Mouse (Mus musculus): ENCODE data around the gene Elane. TPM values are rescaled to one million over a fixed set of nuclear protein-coding genes. Genes with fewer than 3 reads are reported as not detected.

Gene Elane
- polyA plus RNA-seq, 1 experiment from 2014 or later = not detected

DNA sequence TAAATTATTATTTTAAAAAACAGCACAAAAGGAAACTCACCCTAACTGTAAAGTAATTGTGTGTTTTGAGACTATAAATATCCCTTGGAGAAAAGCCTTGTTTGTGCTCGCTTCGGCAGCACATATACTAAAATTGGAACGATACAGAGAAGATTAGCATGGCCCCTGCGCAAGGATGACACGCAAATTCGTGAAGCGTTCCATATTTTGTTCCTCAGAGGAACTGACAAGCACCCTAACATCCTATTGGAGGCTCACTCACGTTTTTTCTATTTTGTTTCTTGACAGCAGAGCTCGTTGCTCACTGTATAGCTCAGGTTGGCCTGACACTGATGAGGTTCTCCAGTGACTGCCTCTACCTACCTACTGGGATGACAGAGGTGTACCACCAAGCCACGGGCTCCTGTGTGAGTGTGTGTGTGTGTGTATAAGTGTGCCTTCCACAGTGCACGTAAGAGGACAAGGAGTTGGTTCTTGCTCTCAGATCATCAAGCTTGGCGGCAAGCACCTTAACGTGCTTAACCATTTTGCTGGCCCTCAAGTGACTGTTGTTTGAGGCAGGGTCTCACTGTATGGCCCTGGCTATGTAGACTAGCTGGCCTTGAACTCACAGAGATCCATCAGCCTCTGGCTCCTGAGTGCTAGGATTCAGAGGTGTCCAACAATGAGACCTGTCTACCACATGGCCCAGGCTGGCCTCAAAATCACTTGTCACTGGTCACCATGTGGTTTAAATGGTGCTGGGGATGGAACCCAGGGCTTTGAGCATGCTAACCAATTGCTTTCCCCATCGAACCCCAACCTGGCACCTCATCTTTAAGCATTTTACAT, 23.3 kb downstream of the Elane start:
- Histone ChIP-seq H3K27ac (replicated peaks) (peak overlapping the region; percentile 100), H3K27me3 (no peaks in the 10 kb centered on the region), H3K4me2 (peak overlapping the region; percentile 59), H3K4me1 (replicated peaks) (peaks cover 19% of the 10 kb centered on the region), H3K9ac (peak overlapping the region; percentile 96), H3K36me3 (peaks cover 24% of the 10 kb centered on the region), H3K4me3 (peak overlapping the region; percentile 92), H3K9me3 (no peaks in the 10 kb centered on the region)
- peak; percentile 53; the same call in 1 of the 2 replicates for ATAC-seq (ENCODE audit: low FRiP score, low read depth)
- WGBS = 20% methylated on average over 14 of the region's 14 CpGs

DNA sequence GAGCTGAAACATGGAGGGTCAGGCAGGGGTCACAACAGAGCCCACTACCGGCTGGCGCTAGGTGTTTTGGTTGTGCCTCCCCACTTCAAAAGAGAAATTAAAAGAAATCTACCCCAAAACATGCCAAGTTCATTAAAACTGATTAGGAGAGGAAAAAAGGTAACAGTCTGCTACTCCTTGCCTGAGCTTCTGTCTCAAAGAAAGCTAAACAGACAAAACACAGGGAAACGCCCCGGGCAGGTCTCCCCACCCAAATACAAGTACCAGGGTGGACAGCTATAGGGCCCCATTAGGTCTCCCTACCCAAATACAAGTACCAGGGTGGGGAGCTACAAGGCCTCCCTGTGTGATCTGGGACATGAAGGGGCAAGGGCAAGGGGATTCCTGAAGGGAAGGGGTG, 24.5 kb downstream of the Elane start, which contains the start of gene Gm26602:
Gm26602 (plus strand) TSS at position 301 of the 400 bp plus-strand sequence.
- Histone ChIP-seq H3K27ac (replicated peaks) (peak within 1 kb of the TSS; percentile 100), H3K4me3 (no peak within 1 kb of the TSS), H3K9me3 (no peaks in the 10 kb centered on the region), H3K4me2 (no peak within 1 kb of the TSS), H3K36me3 (peaks cover 15% of the 10 kb centered on the region; the same call in 1 of the 2 replicates), H3K27me3 (no peaks in the 10 kb centered on the region), H3K4me1 (replicated peaks) (peaks cover 31% of the 10 kb centered on the region), H3K9ac (no peak within 1 kb of the TSS)
- WGBS = 96% methylated on average over 4 of the region's 4 CpGs
- ATAC-seq (ENCODE audit: low FRiP score, low read depth) = no peak

DNA sequence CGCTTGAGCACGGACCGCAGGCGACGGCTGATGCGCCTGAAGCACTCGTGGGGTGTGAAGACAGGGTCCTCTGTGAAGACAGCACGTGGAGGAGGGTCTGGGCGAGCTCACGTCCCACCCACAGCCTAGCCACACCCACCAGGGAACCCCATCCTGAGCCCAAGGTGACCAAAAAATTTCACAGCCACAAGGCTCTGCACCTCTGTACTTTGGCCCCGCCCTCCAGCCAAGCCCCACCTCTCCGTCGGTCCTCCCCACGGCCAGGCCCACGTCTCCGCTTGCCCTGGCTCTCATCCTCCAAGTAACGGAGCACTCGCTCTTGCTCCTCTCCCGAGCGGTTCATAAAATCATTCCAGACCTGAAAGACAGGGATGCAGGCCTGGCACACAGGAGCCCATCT, 26.4 kb downstream of the Elane start:
- H3K4me1 ChIP-seq (replicated peaks) = peaks cover 44% of the 10 kb centered on the region
- no peak for ATAC-seq (ENCODE audit: low FRiP score, low read depth)
- H3K27me3 ChIP-seq = no peaks in the 10 kb centered on the region; the same call in 1 of the 2 replicates
- WGBS = 68% methylated on average over 20 of the region's 20 CpGs
- 0 out of 2 replicates have a peak, but pooled peaks cover 7% of the 10 kb centered on the region for H3K36me3 ChIP-seq
- no peaks in the 10 kb centered on the region for H3K9me3 ChIP-seq
- no peak overlapping the region for H3K4me3 ChIP-seq
- no peak overlapping the region for H3K9ac ChIP-seq
- no peak overlapping the region for H3K4me2 ChIP-seq
- no peak overlapping the region for H3K27ac ChIP-seq (replicated peaks)

DNA sequence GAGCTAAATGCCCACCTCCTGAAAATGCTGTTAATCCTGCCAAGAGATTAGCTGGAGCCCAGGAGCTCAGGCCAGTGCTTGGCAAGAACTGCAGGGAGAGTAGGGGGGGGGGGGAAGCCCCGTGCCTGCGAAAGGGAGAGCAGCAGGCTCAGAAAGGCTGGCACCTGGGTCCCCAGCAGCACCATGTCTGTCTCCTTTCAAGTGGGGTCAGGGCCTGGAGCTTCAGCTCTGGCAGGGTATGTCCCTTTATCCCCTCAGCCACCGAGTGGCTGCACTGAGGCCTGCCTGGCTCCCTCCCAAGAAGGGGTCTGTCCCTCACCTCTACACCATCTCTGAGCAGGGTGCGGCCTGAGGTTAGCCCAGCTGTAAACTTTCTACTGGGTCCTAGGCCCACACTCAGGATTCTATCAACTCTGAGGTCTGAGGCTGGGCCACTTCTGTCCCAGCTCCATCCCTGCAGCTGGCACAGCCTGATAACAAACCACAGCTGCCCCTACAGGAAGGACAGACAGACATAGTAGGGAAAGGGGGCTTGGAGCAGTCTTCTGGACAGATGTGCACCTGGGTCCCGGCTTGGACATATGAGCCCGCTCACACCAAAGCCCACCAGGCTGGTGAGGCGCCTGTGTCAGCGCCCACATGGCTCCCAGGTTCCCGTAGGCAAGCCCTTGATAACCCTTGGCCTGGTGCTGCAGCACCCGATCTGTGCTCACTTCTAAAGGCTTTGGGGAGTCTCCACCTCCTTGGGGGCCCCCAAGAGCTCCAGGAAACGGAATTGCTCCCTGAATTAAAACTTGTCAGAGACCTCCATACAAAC, 28.3 kb downstream of the Elane start:
- Histone ChIP-seq H3K36me3 (0 out of 2 replicates have a peak, but pooled peaks cover 7% of the 10 kb centered on the region), H3K27me3 (peaks cover 19% of the 10 kb centered on the region), H3K9me3 (no peaks in the 10 kb centered on the region), H3K4me3 (no peak overlapping the region), H3K4me1 (replicated peaks) (peaks cover 49% of the 10 kb centered on the region), H3K27ac (replicated peaks) (0 out of 2 replicates have a peak overlapping the region, but pooled peaks have one; percentile 10), H3K9ac (no peak overlapping the region), H3K4me2 (no peak overlapping the region)
- 70% methylated on average over 11 of the region's 11 CpGs for WGBS
- ATAC-seq (ENCODE audit: low FRiP score, low read depth) = no peak

DNA sequence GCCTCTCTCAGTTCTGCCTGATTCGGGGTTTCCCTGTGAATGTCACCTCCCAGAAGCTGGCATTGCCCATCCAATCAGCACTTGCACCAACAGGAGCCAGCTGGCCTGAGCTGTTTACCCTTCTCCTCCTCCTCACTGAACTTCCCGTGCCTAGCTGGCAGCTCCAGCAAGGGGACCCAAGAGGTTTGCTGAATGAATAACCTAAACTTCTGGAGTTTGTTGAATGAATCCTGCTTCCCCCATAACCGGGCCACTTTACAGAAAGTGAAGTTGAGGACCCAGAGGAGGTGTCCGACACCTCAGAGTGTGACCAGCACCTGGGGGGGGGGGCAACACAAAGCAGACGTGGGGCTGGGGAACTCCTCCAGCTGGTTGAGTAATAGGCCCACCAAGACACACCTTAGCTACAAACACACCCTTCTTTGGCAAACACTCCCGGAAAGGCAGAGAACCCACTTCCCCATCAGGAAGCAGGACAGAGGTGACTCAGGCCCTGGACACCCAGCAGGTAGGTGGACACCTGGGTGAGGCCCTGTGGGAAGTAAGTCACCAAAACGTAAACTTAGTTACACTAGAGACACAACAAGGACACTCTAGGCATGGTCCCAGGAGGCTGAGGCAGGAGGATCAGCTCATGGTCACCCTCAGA, 29.0 kb downstream of the Elane start:
- H3K4me1 ChIP-seq (replicated peaks) = peaks cover 45% of the 10 kb centered on the region
- no peak overlapping the region for H3K9ac ChIP-seq
- H3K9me3 ChIP-seq = no peaks in the 10 kb centered on the region
- 0 out of 2 replicates have a peak, but pooled peaks cover 7% of the 10 kb centered on the region for H3K36me3 ChIP-seq
- peak overlapping the region; percentile 79; the same call in 1 of the 2 replicates for H3K4me2 ChIP-seq
- 78% methylated on average over 7 of the region's 7 CpGs for WGBS
- peaks cover 26% of the 10 kb centered on the region for H3K27me3 ChIP-seq
- ATAC-seq (ENCODE audit: low FRiP score, low read depth) = no peak
- H3K4me3 ChIP-seq = no peak overlapping the region
- H3K27ac ChIP-seq (replicated peaks) = no peak overlapping the region

DNA sequence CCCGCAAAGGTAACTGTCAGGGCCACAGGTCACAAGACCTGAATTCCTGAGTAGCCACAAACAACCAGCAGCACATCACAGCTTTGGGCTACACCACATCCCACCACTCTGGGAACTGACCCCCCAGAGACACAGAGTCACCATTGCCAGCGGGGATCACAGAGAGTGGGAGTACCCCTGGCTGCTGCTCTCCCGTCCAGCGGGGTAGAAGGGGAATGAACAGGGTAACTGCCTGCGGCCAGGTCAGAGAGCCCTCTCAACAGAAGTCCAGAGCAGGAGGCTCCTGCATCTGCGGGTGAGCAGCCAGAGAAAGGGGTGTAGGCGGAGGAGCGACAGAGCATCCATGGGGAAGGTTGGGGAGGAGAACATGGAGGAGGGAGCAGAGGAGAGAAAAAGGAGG, 30.0 kb downstream of the Elane start:
- H3K36me3 ChIP-seq = 0 out of 2 replicates have a peak, but pooled peaks cover 2% of the 10 kb centered on the region
- 6% methylated on average over 8 of the region's 8 CpGs for WGBS
- H3K9ac ChIP-seq = peak overlapping the region; percentile 84
- ATAC-seq (ENCODE audit: low FRiP score, low read depth) = no peak
- peak overlapping the region; percentile 79 for H3K4me2 ChIP-seq
- H3K4me1 ChIP-seq (replicated peaks) = peaks cover 52% of the 10 kb centered on the region
- H3K4me3 ChIP-seq = peak overlapping the region; percentile 55
- no peaks in the 10 kb centered on the region for H3K9me3 ChIP-seq
- H3K27ac ChIP-seq (replicated peaks) = peak overlapping the region; percentile 75; the same call in 1 of the 2 replicates
- peaks cover 37% of the 10 kb centered on the region for H3K27me3 ChIP-seq

DNA sequence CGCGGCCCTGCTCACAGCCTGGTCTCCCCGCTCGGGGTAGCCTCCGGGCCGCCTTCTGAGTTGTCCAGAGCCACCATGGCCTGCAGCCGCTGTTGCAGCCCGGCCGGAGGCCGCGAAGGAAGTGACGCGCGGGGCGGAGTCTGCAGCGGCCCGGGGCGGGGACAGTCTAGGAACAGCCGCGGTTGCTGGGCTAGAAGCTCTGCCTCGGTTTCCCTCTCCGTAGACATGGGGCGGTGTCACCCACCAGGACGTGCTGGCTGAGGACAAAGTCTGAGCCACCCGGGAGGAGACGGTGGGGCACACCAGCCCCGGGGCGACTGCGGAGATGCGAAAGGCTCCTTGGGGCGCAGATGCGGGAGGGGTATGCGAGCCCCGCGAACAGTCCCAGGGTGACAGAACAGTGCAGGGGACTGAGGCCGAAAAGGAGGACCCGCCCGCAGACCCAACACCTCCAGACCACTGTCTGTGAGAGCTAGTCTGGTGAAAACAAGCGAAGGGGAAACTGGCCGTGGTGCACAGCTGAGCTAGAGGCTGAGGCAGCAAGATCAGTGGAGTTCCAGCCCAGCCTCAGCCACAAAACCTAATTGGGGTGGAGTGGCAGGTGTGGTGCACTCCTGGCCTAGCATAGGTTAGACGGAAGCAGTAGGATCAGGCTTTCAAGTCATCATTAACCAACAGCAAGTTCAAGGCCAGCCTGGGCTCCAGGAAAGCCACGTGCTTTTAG, 30.9 kb downstream of the Elane start, which contains the start of gene Kiss1r:
Kiss1r (plus strand) TSS at position 164 of the 724 bp plus-strand sequence.
- Histone ChIP-seq H3K27me3 (peaks cover 44% of the 10 kb centered on the region), H3K9me3 (no peaks in the 10 kb centered on the region), H3K4me3 (peak within 1 kb of the TSS; percentile 55), H3K9ac (peak within 1 kb of the TSS; percentile 84), H3K4me1 (replicated peaks) (peaks cover 60% of the 10 kb centered on the region), H3K36me3 (no peaks in the 10 kb centered on the region), H3K4me2 (peak within 1 kb of the TSS; percentile 79), H3K27ac (replicated peaks) (peak within 1 kb of the TSS; percentile 75)
- WGBS = 2% methylated on average over 42 of the region's 42 CpGs
- ATAC-seq (ENCODE audit: low FRiP score, low read depth) = peak; percentile 81

DNA sequence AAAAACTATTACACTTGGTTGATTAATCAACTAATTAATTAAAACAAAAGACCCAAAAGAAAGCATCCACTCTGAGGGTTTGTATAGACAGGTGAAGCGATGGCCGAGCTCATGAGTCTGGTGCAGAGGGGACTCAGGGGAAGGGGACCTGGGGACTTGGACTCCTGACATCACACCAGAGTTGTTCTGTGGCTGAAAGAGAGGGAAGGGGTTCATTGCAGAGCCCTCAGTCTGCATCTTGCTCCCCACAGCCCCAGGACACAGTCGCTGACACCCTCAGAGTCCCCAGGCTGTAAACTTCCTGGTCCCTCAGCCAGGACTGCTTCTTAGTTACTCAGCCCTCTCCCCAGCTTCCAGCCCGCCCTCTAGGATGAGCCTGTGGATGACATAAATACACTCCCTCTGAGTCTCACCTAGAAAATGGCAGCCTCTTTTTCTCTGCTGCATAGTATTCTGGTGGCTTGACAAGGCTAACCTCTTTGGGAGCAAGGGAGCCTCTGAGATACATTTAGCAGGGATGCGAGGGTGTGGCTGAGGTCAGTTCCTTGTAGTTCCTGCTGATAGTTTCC, 31.6 kb downstream of the Elane start:
- Histone ChIP-seq H3K27me3 (peaks cover 51% of the 10 kb centered on the region), H3K9me3 (no peaks in the 10 kb centered on the region), H3K4me2 (peak overlapping the region; percentile 79), H3K4me3 (peak overlapping the region; percentile 55), H3K4me1 (replicated peaks) (peaks cover 60% of the 10 kb centered on the region), H3K9ac (peak overlapping the region; percentile 84; the same call in 1 of the 2 replicates), H3K36me3 (no peaks in the 10 kb centered on the region), H3K27ac (replicated peaks) (no peak overlapping the region)
- WGBS = 70% methylated on average over 5 of the region's 5 CpGs
- ATAC-seq (ENCODE audit: low FRiP score, low read depth) = no peak

DNA sequence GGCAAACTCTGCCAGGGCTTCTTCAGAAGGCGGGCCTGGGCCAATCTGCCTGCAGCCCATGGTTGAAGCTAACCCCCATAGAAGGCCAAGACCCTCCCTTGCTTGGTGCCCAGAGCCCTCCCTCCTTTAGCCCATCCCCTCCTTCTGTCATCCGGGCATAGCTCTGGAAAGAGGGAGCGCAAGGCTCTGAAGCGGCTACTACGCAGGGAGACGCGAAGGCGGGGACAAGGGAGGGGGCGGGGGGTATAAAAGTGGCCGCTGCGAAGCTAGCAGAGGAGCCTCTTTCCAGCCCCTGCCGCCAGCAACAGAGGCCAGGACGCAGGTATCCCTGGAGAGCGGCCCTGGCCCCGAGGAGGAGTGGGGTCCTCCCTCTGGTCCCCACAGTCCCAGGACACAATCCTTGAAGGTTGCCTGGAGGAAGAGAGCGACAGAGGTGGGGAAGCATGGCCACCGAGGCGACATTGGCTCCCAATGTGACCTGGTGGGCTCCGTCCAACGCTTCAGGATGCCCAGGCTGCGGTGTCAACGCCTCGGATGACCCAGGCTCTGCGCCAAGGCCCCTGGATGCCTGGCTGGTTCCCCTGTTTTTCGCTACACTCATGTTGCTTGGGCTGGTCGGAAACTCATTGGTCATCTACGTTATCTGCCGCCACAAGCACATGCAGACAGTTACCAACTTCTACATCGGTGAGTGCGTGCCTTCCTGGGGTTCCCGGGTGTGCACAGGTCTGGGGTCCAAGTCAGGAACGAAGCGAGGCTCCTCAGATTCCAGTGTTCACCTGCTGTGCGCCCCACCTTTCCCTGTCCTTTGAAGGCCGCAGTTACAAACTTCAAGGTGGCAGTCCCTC, 32.4 kb downstream of the Elane start:
- whole genome bisulfite sequencing = 4% methylated on average over 32 of the region's 35 CpGs
- Histone ChIP-seq H3K4me3 (peak overlapping the region; percentile 12; the same call in 1 of the 2 replicates), H3K27ac (replicated peaks) (no peak overlapping the region), H3K27me3 (peaks cover 59% of the 10 kb centered on the region), H3K9ac (no peak overlapping the region), H3K9me3 (no peaks in the 10 kb centered on the region), H3K4me1 (replicated peaks) (peaks cover 60% of the 10 kb centered on the region), H3K36me3 (no peaks in the 10 kb centered on the region), H3K4me2 (peak overlapping the region; percentile 20; the same call in 1 of the 2 replicates)
- no peak for ATAC-seq (ENCODE audit: low FRiP score, low read depth)

DNA sequence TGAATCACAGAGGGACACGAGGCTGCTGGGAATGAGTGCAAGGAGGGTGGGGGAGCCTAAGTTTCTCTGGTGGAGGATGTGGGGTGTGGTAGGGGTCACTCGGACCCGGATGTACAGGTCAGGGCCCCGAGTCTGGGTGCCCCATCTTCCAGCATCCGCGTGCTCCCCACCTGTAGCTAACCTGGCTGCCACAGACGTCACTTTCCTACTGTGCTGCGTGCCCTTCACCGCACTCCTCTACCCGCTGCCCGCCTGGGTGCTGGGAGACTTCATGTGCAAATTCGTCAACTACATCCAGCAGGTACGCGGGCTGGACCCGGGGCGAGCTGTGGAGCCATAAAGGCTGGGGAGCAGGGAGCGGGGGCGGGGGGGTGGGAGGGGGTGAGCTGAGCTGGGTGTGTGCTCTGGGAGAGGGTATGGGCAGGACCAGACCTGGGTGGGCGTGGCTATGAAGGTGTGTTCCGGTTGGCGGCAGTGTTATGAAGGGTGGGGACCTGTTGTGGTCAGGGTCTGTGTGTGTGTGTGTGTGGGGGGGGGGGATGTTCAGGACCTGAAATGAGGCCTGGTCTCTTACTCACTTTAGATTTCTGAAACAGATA, 33.3 kb downstream of the Elane start:
- Histone ChIP-seq H3K27me3 (peaks cover 67% of the 10 kb centered on the region), H3K27ac (replicated peaks) (no peak overlapping the region), H3K4me3 (0 out of 2 replicates have a peak overlapping the region, but pooled peaks have one; percentile 1), H3K9me3 (no peaks in the 10 kb centered on the region), H3K9ac (no peak overlapping the region), H3K36me3 (no peaks in the 10 kb centered on the region), H3K4me2 (no peak overlapping the region), H3K4me1 (replicated peaks) (peaks cover 54% of the 10 kb centered on the region)
- no peak for ATAC-seq (ENCODE audit: low FRiP score, low read depth)
- WGBS = 4% methylated on average over 21 of the region's 21 CpGs

Measured in hindbrain, embryonic 15.5 days (tissue).